ENCODE assay signal across 8 mouse cellular contexts in genomic region chr8:117258576-117259040, GRCm38 (mm10). TPM values are rescaled to one million over a fixed set of nuclear protein-coding genes. Genes with fewer than 3 reads are reported as not detected.
A peak's percentile ranks its signal among the peaks of the same experiment; 100 is the strongest.
DNase-seq lines count a peak whose midpoint lies in the region; ATAC-seq lines count a peak whose summit lies in the region.

No protein-coding gene starts in this region.

- peak overlapping the region; percentile 91 for H3K9ac ChIP-seq in heart, embryonic 14.5 days (ENCODE audit: low read length)
- peak overlapping the region; percentile 98 for H3K9ac ChIP-seq in hindbrain, embryonic 16.5 days (ENCODE audit: low read depth, low read length)

- DNase-seq in heart, postnatal 36 days, result no peak
- peak; percentile 64 for DNase-seq in adipocyte (ENCODE audit: low spot score)
- DNase-seq in midbrain, embryonic 10.5 days (ENCODE audit: low spot score), result no peak
- no peak for DNase-seq in embryo, embryonic 9.5 days (ENCODE audit: extremely low spot score)
- no peak for DNase-seq in right cerebral cortex, postnatal 14 days
- DNase-seq in cerebellum, adult 18-20 months, result no peak

- no peaks in the 10 kb centered on the region for H3K9me3 ChIP-seq in heart, embryonic 14.5 days (ENCODE audit: control insufficient read depth, low read length)
- no peaks in the 10 kb centered on the region for H3K9me3 ChIP-seq in hindbrain, embryonic 16.5 days (ENCODE audit: control insufficient read depth, low read length)
- no peaks in the 10 kb centered on the region for H3K9me3 ChIP-seq in midbrain, embryonic 10.5 days (replicated peaks)

- no peaks in the 10 kb centered on the region for H3K36me3 ChIP-seq in heart, embryonic 14.5 days (ENCODE audit: control insufficient read depth, insufficient read depth, low read length)
- H3K36me3 ChIP-seq in hindbrain, embryonic 16.5 days (ENCODE audit: control insufficient read depth, insufficient read depth, low read length), result no peaks in the 10 kb centered on the region
- no peaks in the 10 kb centered on the region for H3K36me3 ChIP-seq in midbrain, embryonic 10.5 days

- intact Hi-C loops in heart, postnatal 36 days (cut with DNase I), result loop anchor here (2.0 to 5.0 kb wide), 3 partner anchors 80 to 109 kb away; no protein-coding TSS in a partner anchor

- 56% methylated on average over 6 of the region's 6 CpGs for WGBS in heart, embryonic 14.5 days
- WGBS in hindbrain, embryonic 16.5 days, result 24% methylated on average over 6 of the region's 6 CpGs
- 62% methylated on average over 6 of the region's 6 CpGs for WGBS in midbrain, embryonic 10.5 days

- no peak overlapping the region for H3K27ac ChIP-seq in heart, embryonic 14.5 days (replicated peaks in 1 of 2; ENCODE audit: control insufficient read depth in 1 of 2, insufficient read depth in 1 of 2, low read depth in 2 of 2, low read length in 2 of 2)
- peak overlapping the region; percentile 94 for H3K27ac ChIP-seq in hindbrain, embryonic 16.5 days (ENCODE audit: low read depth, low read length)
- peak overlapping the region; percentile 97 for H3K27ac ChIP-seq in midbrain, embryonic 10.5 days (replicated peaks)

- ATAC-seq in heart, embryonic 14.5 days (ENCODE audit: insufficient number of reproducible peaks, insufficient read depth, low FRiP score, low read depth), result no peak
- ATAC-seq in hindbrain, embryonic 16.5 days, result no peak

- H3K27me3 ChIP-seq in heart, embryonic 14.5 days (ENCODE audit: control insufficient read depth, insufficient read depth, low read length), result no peaks in the 10 kb centered on the region
- H3K27me3 ChIP-seq in hindbrain, embryonic 16.5 days (replicated peaks; ENCODE audit: control insufficient read depth, insufficient read depth, low read length), result no peaks in the 10 kb centered on the region
- peaks cover 12% of the 10 kb centered on the region; the same call in 1 of the 2 replicates for H3K27me3 ChIP-seq in midbrain, embryonic 10.5 days (ENCODE audit: low read depth, poor library complexity, severe bottlenecking)

- peaks cover 31 to 38% of the 10 kb centered on the region in 2 experiments for H3K4me1 ChIP-seq in heart, embryonic 14.5 days (ENCODE audit: control insufficient read depth in 2 of 2, insufficient read depth in 2 of 2, low read length in 2 of 2)
- H3K4me1 ChIP-seq in hindbrain, embryonic 16.5 days (ENCODE audit: control insufficient read depth, insufficient read depth, low read depth, low read length), result peaks cover 31% of the 10 kb centered on the region
- H3K4me1 ChIP-seq in midbrain, embryonic 10.5 days, result peaks cover 64% of the 10 kb centered on the region

- H3K4me3 ChIP-seq in heart, embryonic 14.5 days (ENCODE audit: control insufficient read depth in 1 of 2, insufficient read depth in 1 of 2, low read depth in 1 of 2, low read length in 2 of 2), result peak overlapping the region; percentile 90 to 95
- H3K4me3 ChIP-seq in hindbrain, embryonic 16.5 days (ENCODE audit: low read length), result peak overlapping the region; percentile 64
- H3K4me3 ChIP-seq in midbrain, embryonic 10.5 days, result peak overlapping the region; percentile 93

- peak overlapping the region; percentile 94 for H3K4me2 ChIP-seq in heart, embryonic 14.5 days (ENCODE audit: low read length)
- H3K4me2 ChIP-seq in hindbrain, embryonic 16.5 days (ENCODE audit: low read length), result peak overlapping the region; percentile 89

RNA-seq across cellular contexts. Expression of gene Cmip, which starts 1.7 kb away (rescaled TPM):
- polyA plus RNA-seq in heart, embryonic 14.5 days (2014; fragmentation: Nextera tagmentation; extraction: Ambion mirVana), result 13.0 and 13.3 TPM in 2 replicates
- total RNA-seq in heart, postnatal 36 days (2021), result 10 to 100 TPM; 20.3 to 25.1 TPM
- polyA plus RNA-seq in hindbrain, embryonic 16.5 days (2015; fragmentation: Nextera tagmentation; extraction: Ambion mirVana), result 136 and 143 TPM in 2 replicates
- 9.3 and 11.2 TPM in 2 replicates for polyA plus RNA-seq in midbrain, embryonic 10.5 days (2016; fragmentation: Nextera tagmentation; extraction: Ambion mirVana)

Comparison
In these comparisons a context has a peak if more than half of its experiments do, and no peak if none do; other contexts are left out.
1. H3K27ac ChIP-seq: peak in hindbrain, embryonic 16.5 days (single experiment) and midbrain, embryonic 10.5 days (single experiment); none in heart, embryonic 14.5 days (0 of 2).
2. Peak in every context shown above with its lines, with median percentiles within 50 percentile points of each other: H3K4me3 ChIP-seq.